Mouse (Mus musculus) hindbrain, embryonic 11.5 days (tissue): Measurements from ENCODE around the gene D130052B06Rik. TPM values are rescaled to one million over a fixed set of nuclear protein-coding genes. Genes with fewer than 3 reads are reported as not detected.

Source experiments
- ATAC-seq: fragments of 200-750 bp; cut with Nextera tagmentation; 2 replicates; pipeline ENCODE4 v1.8.0; 2017; ENCODE audit warnings: mild to moderate bottlenecking, moderate TSS enrichment, moderate library complexity; ENCODE audit not compliant: low FRiP score
- DNase-seq: peaks from one replicate; pipeline ENCODE4 v3.0.0-alpha.2; 2015; ENCODE audit warnings: low spot score
- H3K27ac ChIP-seq: fragments of 300-500 bp; sonication (generic); 2 replicates; pipeline ENCODE4 v1.5.1; 2014; ENCODE audit warnings: mild to moderate bottlenecking, low read depth, low read length
- H3K27me3 ChIP-seq: fragments of 300-500 bp; sonication (generic); 2 replicates; pipeline ENCODE4 v1.6.1; 2014; ENCODE audit warnings: mild to moderate bottlenecking, low read length, moderate library complexity, mixed read lengths; ENCODE audit not compliant: control insufficient read depth, insufficient read depth
- H3K36me3 ChIP-seq: fragments of 300-500 bp; sonication (generic); 2 replicates; pipeline ENCODE4 v1.6.1; 2014; ENCODE audit warnings: mild to moderate bottlenecking, low read length, moderate library complexity, mixed read lengths; ENCODE audit not compliant: control insufficient read depth, insufficient read depth
- H3K4me1 ChIP-seq: fragments of 300-500 bp; sonication (generic); replicated peaks from 2 replicates; pipeline ENCODE4 v1.6.1; 2014; ENCODE audit warnings: low read length, mixed read lengths; ENCODE audit not compliant: control insufficient read depth, insufficient read depth
- H3K4me2 ChIP-seq: fragments of 300-500 bp; sonication (generic); replicated peaks from 2 replicates; pipeline ENCODE4 v1.6.1; 2014; ENCODE audit warnings: mild to moderate bottlenecking, low read depth, low read length
- H3K4me3 ChIP-seq: fragments of 300-500 bp; sonication (generic); 2 replicates; pipeline ENCODE4 v1.5.1; 2014; ENCODE audit warnings: low read depth, low read length
- H3K9ac ChIP-seq: fragments of 300-500 bp; sonication (generic); 2 replicates; pipeline ENCODE4 v1.6.1; 2014; ENCODE audit warnings: low read depth, low read length
- H3K9me3 ChIP-seq: fragments of 300-500 bp; sonication (generic); 2 replicates; pipeline ENCODE4 v1.6.1; 2016; ENCODE audit warnings: low read length; ENCODE audit not compliant: control insufficient read depth
- WGBS: fragments of 180-500 bp; shearing (Covaris S2); extraction: QIAGEN DNeasy Blood & Tissue Kit; methylation state at CpG from one replicate; pipeline ENCODE4 v1.1.7; 2014; 5-methylcytosine and 5-hydroxymethylcytosine counted together
- polyA plus RNA-seq: library from polyadenylated mRNA; unstranded; fragments of >200 nt; fragmentation: Nextera tagmentation; extraction: Ambion mirVana; gene quantifications from 2 replicates; pipeline ENCODE4 v1.2.1, GENCODE M21; 2014

D130052B06Rik gene
- polyA plus RNA-seq, 1 experiment from 2014 or later: not detected

GRCm38 (mm10) chr11:33590771-33591170 is 8.3 kb upstream of the D130052B06Rik start:
- Histone ChIP-seq H3K9me3 (no peaks in the 10 kb centered on the region), H3K36me3 (no peaks in the 10 kb centered on the region), H3K4me2 (no peak overlapping the region), H3K9ac (no peak overlapping the region), H3K27ac (no peak overlapping the region), H3K4me1 (no peaks in the 10 kb centered on the region), H3K4me3 (no peak overlapping the region), H3K27me3 (no peaks in the 10 kb centered on the region)
- DNase-seq (no peak), ATAC-seq (no peak)
- WGBS: 94% methylated on average over 3 of the region's 3 CpGs

- no peak for ATAC-seq
- no peak overlapping the region for H3K4me2 ChIP-seq
- H3K36me3 ChIP-seq: no peaks in the 10 kb centered on the region
- 80% methylated on average over 4 of the region's 4 CpGs for WGBS
- H3K9me3 ChIP-seq: no peaks in the 10 kb centered on the region
- H3K4me1 ChIP-seq: no peaks in the 10 kb centered on the region
- H3K9ac ChIP-seq: no peak overlapping the region
- H3K27ac ChIP-seq: no peak overlapping the region
- H3K4me3 ChIP-seq: no peak overlapping the region
- no peak for DNase-seq
- no peaks in the 10 kb centered on the region for H3K27me3 ChIP-seq
Observed at GRCm38 (mm10) chr11:33592826-33593225, 6.3 kb upstream of the D130052B06Rik start.

- 75% methylated on average over 4 of the region's 4 CpGs for WGBS
- Histone ChIP-seq H3K4me2 (no peak overlapping the region), H3K36me3 (no peaks in the 10 kb centered on the region), H3K4me3 (no peak overlapping the region), H3K9me3 (no peaks in the 10 kb centered on the region), H3K27ac (no peak overlapping the region), H3K27me3 (no peaks in the 10 kb centered on the region), H3K4me1 (no peaks in the 10 kb centered on the region), H3K9ac (no peak overlapping the region)
- ATAC-seq: no peak
- DNase-seq: no peak
Observed at GRCm38 (mm10) chr11:33596655-33597054, 2.4 kb upstream of the D130052B06Rik start.

GRCm38 (mm10) chr11:33603174-33603573 is 4.1 kb downstream of the D130052B06Rik start:
- ATAC-seq: no peak
- no peak overlapping the region for H3K4me2 ChIP-seq
- no peaks in the 10 kb centered on the region for H3K27me3 ChIP-seq
- no peak for DNase-seq
- no peaks in the 10 kb centered on the region for H3K9me3 ChIP-seq
- H3K4me1 ChIP-seq: no peaks in the 10 kb centered on the region
- 81% methylated on average over 2 of the region's 2 CpGs for WGBS
- no peaks in the 10 kb centered on the region for H3K36me3 ChIP-seq
- H3K27ac ChIP-seq: no peak overlapping the region
- H3K4me3 ChIP-seq: no peak overlapping the region
- no peak overlapping the region for H3K9ac ChIP-seq

GRCm38 (mm10) chr11:33607784-33608183 is 8.7 kb downstream of the D130052B06Rik start:
- ATAC-seq (no peak), DNase-seq (peak; percentile 17)
- H3K4me2 ChIP-seq: no peak overlapping the region
- H3K36me3 ChIP-seq: no peaks in the 10 kb centered on the region
- H3K9ac ChIP-seq: no peak overlapping the region
- no peak overlapping the region for H3K4me3 ChIP-seq
- no peaks in the 10 kb centered on the region for H3K9me3 ChIP-seq
- WGBS: 42% methylated on average over 3 of the region's 3 CpGs
- no peak overlapping the region for H3K27ac ChIP-seq
- no peaks in the 10 kb centered on the region for H3K27me3 ChIP-seq
- H3K4me1 ChIP-seq: no peaks in the 10 kb centered on the region

GRCm38 (mm10) chr11:33614218-33614617 is 15.1 kb downstream of the D130052B06Rik start:
- 7% methylated on average over 15 of the region's 15 CpGs for WGBS
- Histone ChIP-seq H3K27ac (no peak overlapping the region), H3K9me3 (no peaks in the 10 kb centered on the region), H3K4me3 (no peak overlapping the region), H3K4me2 (no peak overlapping the region), H3K9ac (no peak overlapping the region), H3K4me1 (no peaks in the 10 kb centered on the region), H3K27me3 (no peaks in the 10 kb centered on the region), H3K36me3 (no peaks in the 10 kb centered on the region)
- DNase-seq (peak; percentile 84), ATAC-seq (peak; percentile 65)

- 87% methylated on average over 4 of the region's 4 CpGs for WGBS
- H3K27ac ChIP-seq: no peak overlapping the region
- H3K27me3 ChIP-seq: no peaks in the 10 kb centered on the region
- DNase-seq: no peak
- no peaks in the 10 kb centered on the region for H3K4me1 ChIP-seq
- no peak overlapping the region for H3K9ac ChIP-seq
- H3K36me3 ChIP-seq: no peaks in the 10 kb centered on the region
- ATAC-seq: no peak
- no peaks in the 10 kb centered on the region for H3K9me3 ChIP-seq
- H3K4me3 ChIP-seq: no peak overlapping the region
- no peak overlapping the region for H3K4me2 ChIP-seq
Observed at GRCm38 (mm10) chr11:33627136-33627742, 28.1 kb downstream of the D130052B06Rik start.

GRCm38 (mm10) chr11:33637107-33637506 is 38.0 kb downstream of the D130052B06Rik start:
- H3K4me2 ChIP-seq: no peak overlapping the region
- 97% methylated on average over 2 of the region's 2 CpGs for WGBS
- H3K4me3 ChIP-seq: no peak overlapping the region
- no peak overlapping the region for H3K27ac ChIP-seq
- no peak overlapping the region for H3K9ac ChIP-seq
- no peaks in the 10 kb centered on the region for H3K4me1 ChIP-seq
- H3K27me3 ChIP-seq: no peaks in the 10 kb centered on the region
- ATAC-seq (no peak), DNase-seq (no peak)
- H3K9me3 ChIP-seq: no peaks in the 10 kb centered on the region
- H3K36me3 ChIP-seq: no peaks in the 10 kb centered on the region

GRCm38 (mm10) chr11:33649358-33649757 is 50.3 kb downstream of the D130052B06Rik start:
- Histone ChIP-seq H3K27ac (no peak overlapping the region), H3K4me2 (no peak overlapping the region), H3K9ac (no peak overlapping the region), H3K9me3 (no peaks in the 10 kb centered on the region), H3K36me3 (no peaks in the 10 kb centered on the region), H3K4me3 (no peak overlapping the region), H3K27me3 (no peaks in the 10 kb centered on the region), H3K4me1 (no peaks in the 10 kb centered on the region)
- WGBS: 77% methylated on average over 2 of the region's 2 CpGs
- no peak for DNase-seq
- ATAC-seq: no peak
